Mouse (Mus musculus) brain, embryonic 14.5 days (tissue): Measurements from ENCODE around the gene Zfp612.
"Not testable (repeated sequence)": the region's sequence is repeated elsewhere in the genome, so short reads cannot be mapped to it uniquely, and the experiment has no call there.

Experiments
- CTCF ChIP-seq: fragments of 200-500 bp; IDR thresholded peaks from 2 replicates; pipeline ENCODE4 v1.5.1; 2012; ENCODE audit warnings: inconsistent platforms, mild to moderate bottlenecking, moderate library complexity, borderline replicate concordance; ENCODE audit not compliant: insufficient read depth, insufficient read length; ENCODE audit errors: extremely low read depth
- POLR2A ChIP-seq: fragments of 200-500 bp; IDR thresholded peaks from 2 replicates; pipeline ENCODE4 v1.6.1; 2012; ENCODE audit warnings: mild to moderate bottlenecking, inconsistent platforms, borderline replicate concordance; ENCODE audit not compliant: poor library complexity, insufficient read depth, insufficient read length, severe bottlenecking; ENCODE audit errors: extremely low read depth

DNA sequence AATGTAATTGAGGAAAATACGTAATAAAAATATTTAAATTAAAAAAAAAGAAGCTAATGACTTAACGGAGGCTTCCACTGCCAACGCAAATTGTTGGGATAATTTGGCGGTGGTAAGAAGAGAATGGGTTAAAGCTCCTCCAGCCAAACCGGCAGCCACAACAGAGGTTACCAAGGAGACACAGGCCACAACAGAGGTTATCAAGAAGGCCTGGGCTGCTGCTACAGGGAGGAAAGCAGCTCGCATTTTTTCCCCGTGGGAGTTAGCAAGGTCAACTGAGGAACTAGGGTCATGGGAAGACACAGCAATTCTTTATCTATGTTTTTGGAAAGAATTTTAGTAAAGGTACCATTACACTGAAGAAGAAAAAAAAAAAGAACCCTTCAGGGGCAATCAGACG, 45.8 kb upstream of the Zfp612 start:
- not testable (repeated sequence) for TF ChIP-seq CTCF, POLR2A
